7 mouse cellular contexts compared by ENCODE assay signal in genomic region chr2:92374514-92374913, GRCm38 (mm10). TPM values are rescaled to one million over a fixed set of nuclear protein-coding genes. Genes with fewer than 3 reads are reported as not detected.
DNase-seq lines count a peak whose midpoint lies in the region; ATAC-seq and TF ChIP-seq lines count a peak whose summit lies in the region.

TSS of gene Pex16 (plus strand) at chr2:92374676.
TSS of gene Large2 (minus strand) at chr2:92374869.

- H3K4me3 ChIP-seq in E14TG2a.4 (replicated peaks; ENCODE audit: low read length), result peak within 1 kb of the TSS; percentile 97
- H3K4me3 ChIP-seq in embryonic facial prominence, embryonic 13.5 days, result peak within 1 kb of the TSS; percentile 76
- peak within 1 kb of the TSS; percentile 83 for H3K4me3 ChIP-seq in hindbrain, embryonic 12.5 days
- peak within 1 kb of the TSS; percentile 80 for H3K4me3 ChIP-seq in limb, embryonic 13.5 days
- H3K4me3 ChIP-seq in midbrain, embryonic 13.5 days (replicated peaks), result peak within 1 kb of the TSS; percentile 83

- peak; percentile 65 for DNase-seq in ZHBTc4 (ENCODE audit: low read depth, low spot score)
- DNase-seq in thymus, postnatal 10 days (ENCODE audit: low spot score in 2 of 2), result peak; percentile 48 to 52

- peak within 1 kb of the TSS; percentile 82 for H3K9ac ChIP-seq in embryonic facial prominence, embryonic 13.5 days
- peak within 1 kb of the TSS; percentile 82 for H3K9ac ChIP-seq in hindbrain, embryonic 12.5 days
- H3K9ac ChIP-seq in limb, embryonic 13.5 days, result peak within 1 kb of the TSS; percentile 78
- H3K9ac ChIP-seq in midbrain, embryonic 13.5 days (replicated peaks), result peak within 1 kb of the TSS; percentile 81

- peaks cover 10% of the 10 kb centered on the region; the same call in 1 of the 2 replicates for H3K27me3 ChIP-seq in E14TG2a.4 (ENCODE audit: insufficient read depth, low read length)
- peaks cover 36% of the 10 kb centered on the region for H3K27me3 ChIP-seq in embryonic facial prominence, embryonic 13.5 days
- H3K27me3 ChIP-seq in hindbrain, embryonic 12.5 days, result peaks cover 22% of the 10 kb centered on the region
- H3K27me3 ChIP-seq in limb, embryonic 13.5 days, result peaks cover 31% of the 10 kb centered on the region
- peaks cover 24% of the 10 kb centered on the region for H3K27me3 ChIP-seq in midbrain, embryonic 13.5 days

- WGBS in embryonic facial prominence, embryonic 13.5 days, result 2% methylated on average over 16 of the region's 16 CpGs
- WGBS in hindbrain, embryonic 12.5 days, result 5% methylated on average over 16 of the region's 16 CpGs
- under 1% methylated on average over 16 of the region's 16 CpGs for WGBS in limb, embryonic 13.5 days
- 6% methylated on average over 16 of the region's 16 CpGs for WGBS in midbrain, embryonic 13.5 days

- peak within 1 kb of the TSS; percentile 87 for H3K4me2 ChIP-seq in embryonic facial prominence, embryonic 13.5 days
- peak within 1 kb of the TSS; percentile 95 for H3K4me2 ChIP-seq in hindbrain, embryonic 12.5 days (replicated peaks)
- H3K4me2 ChIP-seq in limb, embryonic 13.5 days (replicated peaks), result peak within 1 kb of the TSS; percentile 97
- H3K4me2 ChIP-seq in midbrain, embryonic 13.5 days (replicated peaks), result peak within 1 kb of the TSS; percentile 97

- H3K36me3 ChIP-seq in E14TG2a.4 (ENCODE audit: insufficient read depth, low read length), result peaks cover 24% of the 10 kb centered on the region
- H3K36me3 ChIP-seq in embryonic facial prominence, embryonic 13.5 days, result peaks cover 26% of the 10 kb centered on the region
- H3K36me3 ChIP-seq in hindbrain, embryonic 12.5 days, result peaks cover 23% of the 10 kb centered on the region
- H3K36me3 ChIP-seq in limb, embryonic 13.5 days, result peaks cover 16% of the 10 kb centered on the region
- peaks cover 24% of the 10 kb centered on the region for H3K36me3 ChIP-seq in midbrain, embryonic 13.5 days

- peaks cover 68% of the 10 kb centered on the region for H3K4me1 ChIP-seq in E14TG2a.4 (replicated peaks; ENCODE audit: low read depth, low read length)
- peaks cover 53% of the 10 kb centered on the region for H3K4me1 ChIP-seq in embryonic facial prominence, embryonic 13.5 days
- H3K4me1 ChIP-seq in hindbrain, embryonic 12.5 days, result peaks cover 53% of the 10 kb centered on the region
- peaks cover 57% of the 10 kb centered on the region for H3K4me1 ChIP-seq in limb, embryonic 13.5 days
- peaks cover 61% of the 10 kb centered on the region for H3K4me1 ChIP-seq in midbrain, embryonic 13.5 days (replicated peaks)

- TF ChIP-seq CTCF in E14TG2a.4 (conservative IDR thresholded peaks at IDR 0.05; ENCODE audit: low read length), result no peak

- no peak for ATAC-seq in embryonic facial prominence, embryonic 13.5 days (ENCODE audit: insufficient number of reproducible peaks, insufficient read depth, low FRiP score, low TSS enrichment, low read depth)
- no peak for ATAC-seq in hindbrain, embryonic 12.5 days (ENCODE audit: low FRiP score)
- peak; percentile 14; the same call in 1 of the 2 replicates for ATAC-seq in limb, embryonic 13.5 days (ENCODE audit: low FRiP score, low read depth)
- ATAC-seq in midbrain, embryonic 13.5 days, result no peak

- peak within 1 kb of the TSS; percentile 92 for H3K27ac ChIP-seq in embryonic facial prominence, embryonic 13.5 days
- H3K27ac ChIP-seq in hindbrain, embryonic 12.5 days, result peak within 1 kb of the TSS; percentile 87
- peak within 1 kb of the TSS; percentile 84 for H3K27ac ChIP-seq in limb, embryonic 13.5 days
- peak within 1 kb of the TSS; percentile 86 for H3K27ac ChIP-seq in midbrain, embryonic 13.5 days

- H3K9me3 ChIP-seq in E14TG2a.4 (ENCODE audit: low read length), result no peaks in the 10 kb centered on the region
- H3K9me3 ChIP-seq in embryonic facial prominence, embryonic 13.5 days, result no peaks in the 10 kb centered on the region
- no peaks in the 10 kb centered on the region for H3K9me3 ChIP-seq in hindbrain, embryonic 12.5 days (replicated peaks)
- no peaks in the 10 kb centered on the region for H3K9me3 ChIP-seq in limb, embryonic 13.5 days
- no peaks in the 10 kb centered on the region for H3K9me3 ChIP-seq in midbrain, embryonic 13.5 days

RNA-seq across cellular contexts. Expression of gene Pex16, which starts in this region (rescaled TPM):
- polyA plus RNA-seq in embryonic facial prominence, embryonic 13.5 days (2015; fragmentation: Nextera tagmentation; extraction: Ambion mirVana), result 20.4 and 20.9 TPM in 2 replicates
- 23.1 and 25.0 TPM in 2 replicates for polyA plus RNA-seq in hindbrain, embryonic 12.5 days (2016; fragmentation: Nextera tagmentation; extraction: Ambion mirVana)
- polyA plus RNA-seq in limb, embryonic 13.5 days (2015; fragmentation: Nextera tagmentation; extraction: Ambion mirVana), result 18.6 and 20.6 TPM in 2 replicates
- 32.8 and 36.0 TPM in 2 replicates for polyA plus RNA-seq in midbrain, embryonic 13.5 days (2015; fragmentation: Nextera tagmentation; extraction: Ambion mirVana)

RNA-seq across cellular contexts. Expression of gene Large2, which starts in this region (rescaled TPM):
- 15.2 and 16.9 TPM in 2 replicates for polyA plus RNA-seq in embryonic facial prominence, embryonic 13.5 days (2015; fragmentation: Nextera tagmentation; extraction: Ambion mirVana)
- polyA plus RNA-seq in hindbrain, embryonic 12.5 days (2016; fragmentation: Nextera tagmentation; extraction: Ambion mirVana), result 5.4 and 7.0 TPM in 2 replicates
- 11.9 and 13.3 TPM in 2 replicates for polyA plus RNA-seq in limb, embryonic 13.5 days (2015; fragmentation: Nextera tagmentation; extraction: Ambion mirVana)
- polyA plus RNA-seq in midbrain, embryonic 13.5 days (2015; fragmentation: Nextera tagmentation; extraction: Ambion mirVana), result 1.5 and 2.5 TPM in 2 replicates
